Mouse (Mus musculus): Measurements from ENCODE around the gene Prok2.

Prok2 gene

DNA sequence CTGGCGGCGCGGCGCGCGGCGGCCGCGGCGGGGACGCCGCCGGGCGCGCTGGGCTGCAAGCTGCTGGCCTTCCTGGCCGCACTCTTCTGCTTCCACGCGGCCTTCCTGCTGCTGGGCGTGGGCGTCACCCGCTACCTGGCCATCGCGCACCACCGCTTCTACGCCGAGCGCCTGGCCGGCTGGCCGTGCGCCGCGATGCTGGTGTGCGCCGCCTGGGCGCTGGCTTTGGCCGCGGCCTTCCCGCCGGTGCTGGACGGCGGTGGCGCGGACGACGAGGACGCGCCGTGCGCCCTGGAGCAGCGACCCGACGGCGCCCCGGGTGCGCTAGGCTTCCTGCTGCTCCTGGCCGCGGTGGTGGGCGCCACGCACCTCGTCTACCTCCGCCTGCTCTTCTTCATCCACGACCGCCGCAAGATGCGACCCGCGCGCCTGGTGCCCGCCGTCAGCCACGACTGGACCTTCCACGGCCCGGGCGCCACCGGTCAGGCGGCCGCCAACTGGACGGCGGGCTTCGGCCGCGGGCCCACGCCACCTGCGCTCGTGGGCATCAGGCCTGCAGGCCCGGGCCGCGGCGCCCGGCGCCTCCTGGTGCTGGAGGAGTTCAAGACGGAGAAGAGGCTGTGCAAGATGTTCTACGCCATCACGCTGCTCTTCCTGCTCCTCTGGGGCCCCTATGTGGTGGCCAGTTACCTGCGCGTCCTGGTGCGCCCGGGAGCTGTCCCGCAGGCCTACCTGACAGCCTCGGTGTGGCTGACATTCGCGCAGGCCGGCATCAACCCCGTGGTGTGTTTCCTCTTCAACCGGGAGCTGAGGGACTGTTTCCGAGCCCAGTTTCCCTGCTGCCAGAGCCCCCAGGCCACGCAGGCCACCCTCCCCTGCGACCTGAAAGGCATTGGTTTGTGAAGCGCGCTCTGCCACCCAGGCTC lies 33.0 kb downstream of the Prok2 start:
- DNase-seq (ENCODE audit: low spot score in 2 of 2), result peak in 1 of 2 experiments; percentile 34

- peak; percentile 39 to 64 for DNase-seq (ENCODE audit: low spot score in 2 of 2)
Measured at GRCm38 (mm10) chr6:99692206-99692915, 33.8 kb downstream of the Prok2 start, which contains the start of gene Gpr27. Gene Gpr27, plus strand, starts transcription at chr6:99692679.

GRCm38 (mm10) chr6:99691666-99692205 lies 34.5 kb downstream of the Prok2 start:
- no peak for DNase-seq (ENCODE audit: low spot score in 2 of 2)

GRCm38 (mm10) chr6:99688513-99688912 lies 37.7 kb downstream of the Prok2 start:
- no peak for DNase-seq (ENCODE audit: low spot score in 2 of 2)

- no peak for DNase-seq (ENCODE audit: low spot score in 2 of 2)
Measured at GRCm38 (mm10) chr6:99684899-99685298, 41.3 kb downstream of the Prok2 start.

DNA sequence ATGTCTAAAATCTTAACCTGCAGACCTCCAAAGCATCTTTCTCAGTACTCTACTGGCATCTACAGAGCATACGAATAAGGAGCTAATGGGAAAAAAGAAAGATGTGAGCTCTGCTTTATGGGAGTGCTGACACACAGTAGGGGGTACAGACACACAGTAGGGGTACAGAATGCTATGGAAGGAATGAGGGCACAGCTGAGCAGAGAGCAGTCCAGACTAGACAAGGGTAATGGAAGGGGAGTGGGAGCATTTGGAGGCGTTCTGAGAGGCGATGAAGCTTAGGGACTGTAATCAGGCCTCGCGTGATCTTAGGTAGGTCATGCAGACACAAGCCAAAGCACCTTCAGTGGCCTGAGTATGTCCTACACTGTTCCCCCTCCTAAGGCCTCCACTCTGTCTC lies 42.2 kb downstream of the Prok2 start:
- DNase-seq (ENCODE audit: low spot score in 2 of 2), result no peak

DNA sequence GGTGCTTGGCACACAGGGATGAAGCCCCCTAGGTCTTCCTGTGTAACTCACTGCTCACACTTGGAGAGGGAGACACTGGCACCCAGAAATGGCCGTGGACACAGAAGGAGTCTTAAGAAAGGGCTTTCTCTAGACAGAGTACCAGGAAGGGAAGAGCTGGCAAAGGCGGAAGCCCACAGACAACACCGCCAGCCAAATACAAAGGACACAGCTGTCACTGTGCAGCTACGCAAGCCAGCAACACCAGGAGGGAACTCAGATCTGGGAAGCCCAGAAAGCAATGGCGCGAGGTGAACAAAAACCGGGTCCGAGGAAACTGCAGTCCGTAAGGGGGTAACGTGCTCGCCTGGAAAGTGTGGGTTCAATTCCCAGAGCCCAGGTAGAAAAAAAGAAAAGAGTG lies 48.1 kb downstream of the Prok2 start:
- DNase-seq (ENCODE audit: low spot score in 2 of 2), result no peak

DNA sequence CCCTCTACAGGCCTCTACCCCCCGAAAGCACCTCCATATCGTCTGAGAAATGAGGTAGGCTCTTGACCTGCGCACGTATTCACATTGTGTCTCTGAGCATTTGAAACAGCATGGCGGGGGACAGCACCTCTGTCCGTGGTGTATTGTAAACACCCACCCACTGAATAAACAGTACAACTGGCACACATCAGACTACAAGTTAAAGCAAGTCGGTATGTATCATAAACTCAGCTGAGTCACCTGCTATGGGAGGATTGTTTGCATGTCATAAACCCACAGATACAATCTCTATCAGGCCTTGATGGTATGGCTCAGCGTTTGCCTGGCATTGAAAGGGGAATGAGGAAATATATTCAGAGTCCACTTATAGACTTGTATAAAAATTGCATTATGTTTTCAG lies 48.9 kb downstream of the Prok2 start:
- DNase-seq (ENCODE audit: low spot score in 2 of 2), result no peak

DNA sequence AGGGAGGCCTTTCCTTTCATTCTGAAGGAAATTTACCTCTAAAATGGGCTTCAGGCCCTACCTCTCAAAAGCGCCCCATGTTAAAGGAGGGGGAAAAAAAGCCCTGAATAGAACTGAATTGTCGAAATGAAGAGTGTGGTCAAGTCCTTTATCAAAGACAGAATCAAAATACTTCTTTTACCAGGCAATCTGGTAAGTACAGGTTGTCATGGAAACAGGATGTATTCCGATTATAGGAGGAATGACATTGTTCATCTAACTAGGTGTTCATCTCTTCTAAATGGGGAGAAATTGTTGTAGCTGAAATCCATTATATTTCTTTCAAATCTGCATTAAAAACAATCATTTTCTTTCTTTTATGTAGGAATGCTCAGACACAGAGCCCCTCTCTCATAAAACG lies 51.7 kb downstream of the Prok2 start:
- no peak for DNase-seq (ENCODE audit: low spot score in 2 of 2)

DNA sequence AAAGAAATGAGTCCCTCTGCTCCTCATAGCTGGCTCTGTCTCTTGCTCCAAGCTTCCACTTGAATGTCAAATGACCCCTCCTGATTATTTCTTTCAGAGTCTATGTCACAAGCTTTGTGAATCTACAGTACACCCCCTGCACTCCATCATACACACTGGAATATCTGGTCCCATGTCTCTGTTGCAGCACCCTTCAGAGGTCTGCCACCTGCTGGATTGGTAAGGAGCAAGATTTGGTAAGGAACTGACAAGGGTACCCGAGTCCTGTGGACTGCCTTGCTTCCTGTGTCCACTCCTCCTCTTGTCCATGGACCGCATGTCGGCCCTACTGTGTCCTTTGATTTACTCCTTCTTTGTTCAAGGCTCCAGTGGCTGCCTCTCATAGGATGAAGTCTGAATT lies 54.4 kb downstream of the Prok2 start:
- no peak for DNase-seq (ENCODE audit: low spot score in 2 of 2)

DNA sequence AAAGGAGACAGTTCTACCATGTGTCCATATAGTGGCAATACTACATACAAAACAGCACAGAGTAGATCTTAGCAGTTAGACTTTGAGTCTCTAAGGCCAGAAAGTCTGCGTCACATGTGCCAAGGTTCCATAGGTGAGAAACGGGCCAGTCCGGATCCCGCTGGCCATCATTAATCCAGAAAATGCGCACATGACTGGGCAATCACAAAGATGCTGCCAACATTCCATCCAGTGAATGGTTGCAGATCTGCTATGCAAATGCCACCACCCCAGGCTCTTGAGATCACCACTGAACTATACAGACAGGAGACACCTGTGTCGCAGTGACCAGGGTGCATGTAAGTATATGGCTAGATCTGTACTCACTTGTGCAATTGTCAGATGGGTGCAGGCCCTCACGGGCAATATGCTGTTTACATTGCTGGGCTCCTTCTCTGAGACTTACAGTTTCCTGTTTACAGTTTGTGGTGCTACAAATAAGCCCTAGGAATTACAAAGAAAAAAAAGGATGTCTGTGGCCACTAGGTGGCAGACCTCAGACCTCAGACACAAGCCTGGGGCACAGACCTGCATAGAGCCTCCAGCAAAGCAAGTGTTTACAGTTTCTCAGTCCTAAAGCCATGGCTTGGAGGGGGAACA lies 55.6 kb downstream of the Prok2 start:
- peak in 1 of 2 experiments; percentile 32 for DNase-seq (ENCODE audit: low spot score in 2 of 2)

GRCm38 (mm10) chr6:99669481-99670325 lies 56.5 kb downstream of the Prok2 start:
- no peak for DNase-seq (ENCODE audit: low spot score in 2 of 2)

GRCm38 (mm10) chr6:99667290-99667689 lies 58.9 kb downstream of the Prok2 start:
- no peak for DNase-seq (ENCODE audit: low spot score in 2 of 2)

DNA sequence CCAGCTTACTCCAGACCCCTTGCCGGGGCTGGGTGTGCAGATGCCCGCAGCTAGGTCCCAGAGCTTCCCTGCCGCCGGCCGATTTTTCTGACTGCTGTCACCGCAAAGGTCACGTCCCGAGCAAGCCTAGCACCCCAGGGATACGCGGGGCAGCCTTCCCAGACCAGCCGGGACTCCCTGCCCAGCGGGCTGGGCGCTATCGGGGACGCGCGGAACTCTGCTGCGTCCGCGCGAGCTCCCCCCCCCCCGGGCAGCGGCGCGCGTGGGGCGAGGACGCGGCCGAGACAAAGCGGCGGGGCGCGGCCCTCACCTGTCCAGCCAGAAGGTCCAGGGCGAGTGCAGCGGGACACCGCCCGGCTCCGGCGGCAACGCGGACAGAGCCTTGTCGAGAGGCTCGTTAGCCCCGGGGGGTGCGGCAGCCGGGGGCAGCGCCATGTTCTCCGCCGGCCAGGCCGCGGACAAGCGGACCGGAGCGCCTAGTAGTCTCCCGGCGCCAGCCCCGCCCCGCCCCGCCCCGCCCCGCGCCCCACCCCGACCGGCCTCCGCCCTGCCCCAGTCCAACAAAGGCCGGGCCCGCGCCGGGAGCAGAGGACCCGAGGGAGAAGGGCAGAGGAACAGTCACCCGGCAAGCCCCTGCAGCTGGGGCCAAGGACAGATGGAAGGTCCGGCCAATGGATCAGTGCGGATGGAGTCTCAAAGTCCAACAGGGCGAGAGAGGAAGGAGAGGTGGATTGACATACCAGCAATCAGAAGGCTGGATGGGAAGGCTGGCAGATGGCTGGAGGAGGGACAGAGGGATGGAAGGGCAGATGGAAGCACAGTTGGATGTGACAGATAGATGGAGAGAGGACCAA lies 59.6 kb downstream of the Prok2 start, which contains the start of the genes Eif4e3 and Gm20696:
Eif4e3 (minus strand) TSS at position 454 of the 854 bp plus-strand sequence.
Gm20696 (minus strand) TSS at position 480 of the 854 bp plus-strand sequence.
- DNase-seq (ENCODE audit: low spot score in 2 of 2), result peak; percentile 42 to 66

DNA sequence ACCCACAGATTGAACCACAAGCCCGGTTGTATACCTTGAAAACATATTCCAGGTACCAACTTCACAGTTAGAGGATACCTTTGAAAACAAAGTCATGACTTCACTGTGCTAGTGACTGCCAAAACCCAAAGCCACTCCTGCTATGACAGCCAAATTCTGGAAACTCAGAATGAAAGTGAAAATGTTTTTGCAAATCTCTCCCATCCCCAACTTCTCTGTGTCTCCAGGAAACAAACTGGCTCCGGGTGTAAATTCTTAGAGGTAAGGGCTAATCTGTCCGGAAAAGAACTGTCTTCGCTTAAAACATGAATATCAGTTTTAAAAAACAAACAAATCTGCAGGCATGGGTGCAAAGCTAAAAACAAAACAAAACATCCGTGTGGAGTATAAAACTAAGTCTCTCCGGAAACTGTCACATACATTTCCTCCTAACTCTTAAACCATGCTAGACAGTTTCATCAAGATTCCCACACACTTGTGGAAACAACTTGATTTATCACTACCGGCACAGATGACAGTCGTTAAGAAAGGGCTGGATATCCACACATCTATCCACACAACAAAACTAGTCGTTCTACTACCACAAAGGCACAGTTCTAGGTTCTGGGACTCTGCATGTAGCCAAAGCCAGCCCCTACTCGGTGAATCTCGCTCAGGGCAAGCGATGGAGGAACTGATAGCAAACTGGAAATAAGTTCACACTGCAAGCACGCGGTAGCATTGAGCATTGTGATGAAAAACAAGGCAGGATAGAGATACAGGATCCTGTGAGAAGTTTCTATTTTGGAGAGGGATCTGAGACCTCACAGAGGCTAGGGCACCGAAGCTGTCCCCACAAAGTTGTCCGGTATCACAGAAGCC lies 60.5 kb downstream of the Prok2 start:
- no peak for DNase-seq (ENCODE audit: low spot score in 2 of 2)

- no peak for DNase-seq (ENCODE audit: low spot score in 2 of 2)
Measured at GRCm38 (mm10) chr6:99663232-99663631, 63.0 kb downstream of the Prok2 start.
